Mouse (Mus musculus): ENCODE measurements around the gene Gm42742. TPM values are rescaled to one million over a fixed set of nuclear protein-coding genes. Genes with fewer than 3 reads are reported as not detected.

Gm42742 gene
- polyA plus RNA-seq, 1 experiment, result 103 TPM

DNA sequence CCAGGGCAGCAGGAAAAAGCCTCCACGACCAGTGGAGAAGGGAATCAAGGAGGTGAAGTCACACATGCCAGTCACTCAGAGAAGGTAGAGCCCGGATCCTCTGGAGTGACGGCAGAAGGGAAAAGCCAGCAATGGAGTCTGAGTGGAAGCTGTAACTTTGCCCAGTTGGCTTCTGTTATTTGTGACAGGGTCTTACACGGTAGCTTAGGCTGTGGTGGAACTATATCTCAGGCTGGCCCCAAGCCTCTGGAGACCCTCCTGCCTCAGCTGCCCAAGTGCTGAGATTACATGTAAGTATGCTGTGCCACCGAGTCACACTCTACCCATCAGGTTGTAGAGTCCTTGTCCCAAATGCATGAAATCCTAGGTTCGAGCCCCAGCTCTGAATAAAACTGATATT lies 7.5 kb downstream of the Gm42742 start:
- Histone ChIP-seq H3K4me1 (replicated peaks; ENCODE audit: control insufficient read depth, insufficient read depth, low read length) (peaks cover 38% of the 10 kb centered on the region), H3K27me3 (ENCODE audit: control insufficient read depth, insufficient read depth, low read length) (no peaks in the 10 kb centered on the region), H3K4me3 (ENCODE audit: control insufficient read depth, insufficient read depth, low read length) (no peak overlapping the region), H3K27ac (ENCODE audit: control insufficient read depth, insufficient read depth, low read length) (no peak overlapping the region), H3K36me3 (ENCODE audit: control insufficient read depth, insufficient read depth, low read length) (no peaks in the 10 kb centered on the region)
- DNase-seq, result no peak
- WGBS, result 97% methylated on average over 6 of the region's 6 CpGs
- TF ChIP-seq POLR2A (IDR thresholded peaks at IDR 0.05; ENCODE audit: control insufficient read depth, extremely low read depth, insufficient read depth, low read length, poor library complexity), result no peak
- no peak for TF ChIP-seq CTCF (IDR thresholded peaks at IDR 0.05; ENCODE audit: borderline replicate concordance, control insufficient read depth, extremely low read depth, insufficient read depth, low read length, poor library complexity)

DNA sequence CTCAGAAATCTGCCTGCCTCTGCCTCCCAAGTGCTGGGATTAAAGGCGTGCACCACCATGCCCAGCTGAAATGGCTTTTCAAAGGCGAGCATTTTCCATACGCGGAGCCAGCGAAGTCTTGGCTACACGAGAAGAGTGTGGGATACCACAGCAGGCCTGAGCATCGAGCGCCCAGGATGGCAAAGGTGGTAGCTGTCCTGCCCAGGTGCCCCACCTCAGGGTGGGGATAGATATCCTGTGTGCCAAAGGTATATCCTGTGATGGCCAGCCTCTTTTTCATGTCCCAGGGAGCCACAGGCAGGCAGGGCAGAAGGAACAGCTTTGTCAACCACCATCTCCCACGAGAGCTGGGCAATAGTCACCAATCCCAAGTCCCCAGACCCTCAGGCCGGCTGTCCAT lies 8.1 kb downstream of the Gm42742 start:
- H3K4me3 ChIP-seq (ENCODE audit: control insufficient read depth, insufficient read depth, low read length), result no peak overlapping the region
- H3K4me1 ChIP-seq (replicated peaks; ENCODE audit: control insufficient read depth, insufficient read depth, low read length), result peaks cover 34% of the 10 kb centered on the region
- no peaks in the 10 kb centered on the region for H3K27me3 ChIP-seq (ENCODE audit: control insufficient read depth, insufficient read depth, low read length)
- H3K27ac ChIP-seq (ENCODE audit: control insufficient read depth, insufficient read depth, low read length), result no peak overlapping the region
- WGBS, result 96% methylated on average over 10 of the region's 10 CpGs
- no peak for TF ChIP-seq CTCF (IDR thresholded peaks at IDR 0.05; ENCODE audit: borderline replicate concordance, control insufficient read depth, extremely low read depth, insufficient read depth, low read length, poor library complexity)
- no peak for TF ChIP-seq POLR2A (IDR thresholded peaks at IDR 0.05; ENCODE audit: control insufficient read depth, extremely low read depth, insufficient read depth, low read length, poor library complexity)
- DNase-seq, result no peak
- H3K36me3 ChIP-seq (ENCODE audit: control insufficient read depth, insufficient read depth, low read length), result no peaks in the 10 kb centered on the region

DNA sequence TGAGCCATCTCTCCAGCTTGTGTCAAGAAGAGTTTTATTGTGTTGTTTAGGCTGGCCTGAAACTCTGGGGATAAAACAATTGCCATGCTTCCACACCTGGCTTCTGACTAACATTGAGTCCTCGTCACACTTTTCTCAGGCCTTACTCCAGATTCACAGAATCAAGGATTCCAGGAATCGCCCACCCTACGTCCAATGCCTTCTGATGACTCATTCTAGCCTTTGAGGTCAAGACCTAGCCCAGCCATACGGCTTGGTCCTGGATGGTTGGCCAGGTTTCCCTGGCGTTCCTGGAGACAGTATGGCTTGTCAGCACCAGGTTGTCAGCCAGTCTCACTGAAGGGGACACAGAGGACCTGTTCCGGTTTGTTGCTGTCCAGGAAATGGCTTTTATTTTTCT lies 8.5 kb downstream of the Gm42742 start:
- DNase-seq, result no peak
- H3K4me3 ChIP-seq (ENCODE audit: control insufficient read depth, insufficient read depth, low read length), result no peak overlapping the region
- H3K36me3 ChIP-seq (ENCODE audit: control insufficient read depth, insufficient read depth, low read length), result no peaks in the 10 kb centered on the region
- TF ChIP-seq CTCF (IDR thresholded peaks at IDR 0.05; ENCODE audit: borderline replicate concordance, control insufficient read depth, extremely low read depth, insufficient read depth, low read length, poor library complexity), result no peak
- no peak for TF ChIP-seq POLR2A (IDR thresholded peaks at IDR 0.05; ENCODE audit: control insufficient read depth, extremely low read depth, insufficient read depth, low read length, poor library complexity)
- peaks cover 30% of the 10 kb centered on the region for H3K4me1 ChIP-seq (replicated peaks; ENCODE audit: control insufficient read depth, insufficient read depth, low read length)
- no peak overlapping the region for H3K27ac ChIP-seq (ENCODE audit: control insufficient read depth, insufficient read depth, low read length)
- 96% methylated on average over 6 of the region's 6 CpGs for WGBS
- no peaks in the 10 kb centered on the region for H3K27me3 ChIP-seq (ENCODE audit: control insufficient read depth, insufficient read depth, low read length)

DNA sequence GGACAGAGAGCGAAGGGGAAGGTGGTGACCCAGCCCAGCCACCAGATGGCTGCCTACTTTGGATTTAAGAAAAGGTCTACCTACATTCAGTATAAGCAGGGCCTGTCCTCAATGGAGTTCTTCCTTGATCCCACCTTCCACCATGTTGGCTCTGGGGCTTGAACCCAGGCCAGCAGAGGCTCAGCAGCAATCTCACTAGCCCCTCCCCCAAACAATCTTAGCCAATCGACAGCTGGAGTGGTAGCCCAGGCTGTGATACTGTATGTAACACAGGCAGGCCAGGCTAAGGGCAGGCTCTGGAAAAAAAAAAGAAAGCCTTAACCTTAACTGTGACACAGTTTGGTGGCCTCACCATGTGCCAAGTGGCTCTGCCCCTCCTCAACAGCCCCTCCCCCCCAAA lies 9.2 kb downstream of the Gm42742 start:
- WGBS, result 89% methylated on average over 2 of the region's 2 CpGs

DNA sequence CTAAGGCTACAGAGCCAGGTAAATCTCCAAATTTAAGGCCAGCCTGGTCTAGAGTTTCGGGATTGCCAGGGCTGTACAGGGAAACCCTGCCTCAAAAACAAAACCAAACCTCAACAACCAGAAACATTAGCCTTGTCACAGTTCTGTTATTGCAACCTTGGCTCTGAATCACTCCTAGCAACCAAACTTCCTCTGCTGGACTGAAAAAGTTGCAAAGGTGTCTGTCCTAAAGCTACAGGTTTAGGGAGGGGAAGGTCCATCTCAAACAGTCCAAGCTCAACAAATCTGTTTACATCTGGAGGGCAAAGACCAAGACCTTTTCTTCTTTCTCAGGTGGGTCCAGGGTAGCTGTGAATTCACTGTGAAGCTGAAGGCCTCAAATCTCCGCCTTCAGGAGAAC lies 9.8 kb downstream of the Gm42742 start:
- no peak for TF ChIP-seq POLR2A (IDR thresholded peaks at IDR 0.05; ENCODE audit: control insufficient read depth, extremely low read depth, insufficient read depth, low read length, poor library complexity)
- no peak for TF ChIP-seq CTCF (IDR thresholded peaks at IDR 0.05; ENCODE audit: borderline replicate concordance, control insufficient read depth, extremely low read depth, insufficient read depth, low read length, poor library complexity)
- Histone ChIP-seq H3K4me3 (ENCODE audit: control insufficient read depth, insufficient read depth, low read length) (no peak overlapping the region), H3K27me3 (ENCODE audit: control insufficient read depth, insufficient read depth, low read length) (no peaks in the 10 kb centered on the region), H3K27ac (ENCODE audit: control insufficient read depth, insufficient read depth, low read length) (no peak overlapping the region), H3K4me1 (replicated peaks; ENCODE audit: control insufficient read depth, insufficient read depth, low read length) (peaks cover 27% of the 10 kb centered on the region), H3K36me3 (ENCODE audit: control insufficient read depth, insufficient read depth, low read length) (no peaks in the 10 kb centered on the region)
- WGBS, result 94% methylated on average over 2 of the region's 2 CpGs
- DNase-seq, result no peak

More for the DNA sequence above, 9.2 kb downstream of the Gm42742 start:
- DNase-seq, result no peak
- Histone ChIP-seq H3K36me3 (ENCODE audit: control insufficient read depth, insufficient read depth, low read length) (no peaks in the 10 kb centered on the region), H3K4me3 (ENCODE audit: control insufficient read depth, insufficient read depth, low read length) (no peak overlapping the region), H3K27ac (ENCODE audit: control insufficient read depth, insufficient read depth, low read length) (no peak overlapping the region), H3K4me1 (replicated peaks; ENCODE audit: control insufficient read depth, insufficient read depth, low read length) (peaks cover 30% of the 10 kb centered on the region), H3K27me3 (ENCODE audit: control insufficient read depth, insufficient read depth, low read length) (no peaks in the 10 kb centered on the region)
- no peak for TF ChIP-seq POLR2A (IDR thresholded peaks at IDR 0.05; ENCODE audit: control insufficient read depth, extremely low read depth, insufficient read depth, low read length, poor library complexity)
- no peak for TF ChIP-seq CTCF (IDR thresholded peaks at IDR 0.05; ENCODE audit: borderline replicate concordance, control insufficient read depth, extremely low read depth, insufficient read depth, low read length, poor library complexity)

DNA sequence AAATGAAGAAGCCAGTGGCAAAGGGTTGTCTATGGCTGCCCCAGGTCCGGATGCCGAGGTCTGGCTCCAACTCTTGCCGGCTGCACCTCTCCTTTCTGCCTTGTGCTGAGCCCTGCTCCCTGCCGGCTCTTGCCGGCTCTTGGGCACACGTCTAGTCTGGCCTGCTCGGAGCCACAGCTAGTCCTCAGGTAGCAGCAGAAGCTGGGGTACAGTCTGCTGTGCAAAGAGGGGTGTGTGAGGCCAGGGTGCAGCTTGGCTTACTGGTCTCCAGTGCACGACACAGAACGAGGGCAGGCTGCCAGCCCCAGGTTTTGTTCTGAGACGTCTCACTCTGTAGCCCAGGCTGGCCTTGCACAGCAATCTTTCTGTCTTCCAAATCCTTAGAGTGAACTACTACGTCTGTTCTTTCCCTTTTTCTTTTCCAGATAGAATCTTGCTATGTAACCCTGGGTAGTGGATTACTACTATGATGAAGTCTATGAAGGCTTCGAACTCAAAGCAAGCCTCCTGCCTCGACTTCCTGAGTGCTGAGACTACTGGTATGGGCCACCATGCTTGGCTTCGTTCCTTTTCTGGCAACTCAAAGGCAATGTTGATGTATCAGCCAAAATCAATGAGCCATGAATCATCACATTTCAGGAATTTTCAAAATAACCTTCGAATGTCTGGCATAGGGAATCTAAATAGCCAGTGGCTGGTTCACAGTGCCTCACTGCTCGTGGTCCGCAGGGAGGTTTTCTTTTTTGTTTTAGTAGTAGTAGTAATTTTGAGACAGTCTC lies 11.4 kb downstream of the Gm42742 start:
- WGBS, result 90% methylated on average over 17 of the region's 17 CpGs
- TF ChIP-seq CTCF (IDR thresholded peaks at IDR 0.05; ENCODE audit: borderline replicate concordance, control insufficient read depth, extremely low read depth, insufficient read depth, low read length, poor library complexity) (no peak), POLR2A (IDR thresholded peaks at IDR 0.05; ENCODE audit: control insufficient read depth, extremely low read depth, insufficient read depth, low read length, poor library complexity) (no peak)
- H3K4me1 ChIP-seq (replicated peaks; ENCODE audit: control insufficient read depth, insufficient read depth, low read length), result peaks cover 15% of the 10 kb centered on the region

More for the DNA sequence above, 11.4 kb downstream of the Gm42742 start:
- Histone ChIP-seq H3K36me3 (ENCODE audit: control insufficient read depth, insufficient read depth, low read length) (no peaks in the 10 kb centered on the region), H3K4me3 (ENCODE audit: control insufficient read depth, insufficient read depth, low read length) (no peak overlapping the region), H3K27me3 (ENCODE audit: control insufficient read depth, insufficient read depth, low read length) (no peaks in the 10 kb centered on the region), H3K27ac (ENCODE audit: control insufficient read depth, insufficient read depth, low read length) (no peak overlapping the region)
- DNase-seq, result no peak

Data from thymus, adult 2 months (tissue).